Mouse (Mus musculus) bone marrow, adult 2 months (tissue): Measurements from ENCODE around the gene Gna11.

ENCODE experiments used
- CTCF ChIP-seq: fragments of 200-500 bp; IDR thresholded peaks from 2 replicates; pipeline ENCODE4 v1.5.1; 2011; ENCODE audit warnings: low read length, control low read depth; ENCODE audit not compliant: control insufficient read depth, insufficient read depth
- POLR2A ChIP-seq: fragments of 200-500 bp; IDR thresholded peaks from 2 replicates; pipeline ENCODE4 v1.6.1; 2011; ENCODE audit warnings: low read depth, mild to moderate bottlenecking, control low read depth, low read length, borderline replicate concordance; ENCODE audit not compliant: control insufficient read depth

GRCm38 (mm10) chr10:81485060-81485449 is 59.9 kb downstream of the Gna11 start:
- TF ChIP-seq CTCF: peak; percentile 55
- no peak for TF ChIP-seq POLR2A
